Mouse (Mus musculus) heart, embryonic 14.5 days (tissue): ENCODE data around the gene Tub. TPM values are rescaled to one million over a fixed set of nuclear protein-coding genes. Genes with fewer than 3 reads are reported as not detected.
A peak's percentile ranks its signal among the peaks of the same experiment; 100 is the strongest.

Experiments
- ATAC-seq: fragments of 200-750 bp; cut with Nextera tagmentation; 2 replicates; pipeline ENCODE4 v1.8.0; 2017; ENCODE audit warnings: low read depth, moderate TSS enrichment; ENCODE audit not compliant: insufficient number of reproducible peaks, insufficient read depth, low FRiP score
- H3K27ac ChIP-seq, 2 experiments: fragments of 200-500 bp in 1 of 2; fragments of 300-500 bp in 1 of 2; sonication (generic) in 1 of 2; replicated peaks in 1 of 2; 2 replicates each; pipeline ENCODE4 v1.5.1; 2012 to 2014; ENCODE audit warnings: low read depth in 2 of 2, low read length in 2 of 2, control low read depth in 1 of 2, mild to moderate bottlenecking in 1 of 2, mixed read lengths in 1 of 2; ENCODE audit not compliant: control insufficient read depth in 1 of 2, insufficient read depth in 1 of 2
- H3K27me3 ChIP-seq: fragments of 300-500 bp; sonication (generic); 2 replicates; pipeline ENCODE4 v1.6.1; 2014; ENCODE audit warnings: mild to moderate bottlenecking, low read length, control low read depth; ENCODE audit not compliant: control insufficient read depth, insufficient read depth
- H3K36me3 ChIP-seq: fragments of 300-500 bp; sonication (generic); 2 replicates; pipeline ENCODE4 v1.6.1; 2014; ENCODE audit warnings: mild to moderate bottlenecking, control low read depth, low read length, mixed read lengths; ENCODE audit not compliant: control insufficient read depth, insufficient read depth
- H3K4me1 ChIP-seq, 2 experiments: fragments of 200-500 bp in 1 of 2; fragments of 300-500 bp in 1 of 2; sonication (generic) in 1 of 2; 2 replicates each; pipeline ENCODE4 v1.6.1; 2012 to 2014; ENCODE audit warnings: low read length in 2 of 2, control low read depth in 1 of 2, mixed read lengths in 1 of 2; ENCODE audit not compliant: control insufficient read depth in 2 of 2, insufficient read depth in 2 of 2
- H3K4me2 ChIP-seq: fragments of 300-500 bp; sonication (generic); 2 replicates; pipeline ENCODE4 v1.6.1; 2014; ENCODE audit warnings: mild to moderate bottlenecking, low read length
- H3K4me3 ChIP-seq, 2 experiments: fragments of 200-500 bp in 1 of 2; fragments of 300-500 bp in 1 of 2; sonication (generic) in 1 of 2; 2 replicates each; pipeline ENCODE4 v1.5.1; 2012 to 2014; ENCODE audit warnings: low read length in 2 of 2, mild to moderate bottlenecking in 2 of 2, control low read depth in 1 of 2, low read depth in 1 of 2, moderate library complexity in 1 of 2; ENCODE audit not compliant: control insufficient read depth in 1 of 2, insufficient read depth in 1 of 2
- H3K9ac ChIP-seq: fragments of 300-500 bp; sonication (generic); 2 replicates; pipeline ENCODE4 v1.6.1; 2014; ENCODE audit warnings: mild to moderate bottlenecking, low read length
- H3K9me3 ChIP-seq: fragments of 300-500 bp; sonication (generic); 2 replicates; pipeline ENCODE4 v1.6.1; 2016; ENCODE audit warnings: low read length, control low read depth; ENCODE audit not compliant: control insufficient read depth
- WGBS: fragments of 180-500 bp; shearing (Covaris S2); extraction: QIAGEN DNeasy Blood & Tissue Kit; methylation state at CpG from one replicate; pipeline ENCODE4 v1.1.7; 2014; 5-methylcytosine and 5-hydroxymethylcytosine counted together
- polyA plus RNA-seq: library from polyadenylated mRNA; unstranded; fragments of >200 nt; fragmentation: Nextera tagmentation; extraction: Ambion mirVana; gene quantifications from 2 replicates; pipeline ENCODE4 v1.2.1, GENCODE M21; 2014

The Tub gene
- polyA plus RNA-seq, 1 experiment from 2014 or later = 0.74 TPM

DNA sequence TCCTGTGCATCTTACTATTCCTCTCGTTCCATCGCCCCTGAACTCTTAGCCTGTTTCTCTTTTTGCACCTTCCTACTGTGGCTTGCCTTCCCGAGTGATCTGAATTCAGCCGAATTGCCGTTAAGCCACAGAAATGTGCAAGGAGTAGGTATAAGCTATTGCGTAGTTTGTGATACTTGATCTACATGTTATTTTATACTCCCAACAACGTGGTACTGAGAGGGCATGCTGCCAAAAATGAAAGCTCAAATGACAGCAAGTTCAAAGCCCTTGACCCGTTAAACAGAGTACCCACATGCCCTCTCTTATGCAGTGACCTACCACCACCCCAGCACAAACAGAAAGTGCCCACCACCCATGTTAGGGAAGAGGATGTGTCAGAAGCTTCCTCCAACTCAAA is 15.3 kb upstream of the Tub start:
- Histone ChIP-seq H3K36me3 (peaks cover 36% of the 10 kb centered on the region), H3K9me3 (no peaks in the 10 kb centered on the region), H3K27me3 (no peaks in the 10 kb centered on the region), H3K4me1 (peaks cover 6 to 11% of the 10 kb centered on the region in 2 experiments), H3K9ac (peak overlapping the region; percentile 96), H3K27ac (peak overlapping the region in 1 of 2 experiments; percentile 75; a peak in 2 of 4 replicates), H3K4me2 (peak overlapping the region; percentile 88), H3K4me3 (peak overlapping the region; percentile 97 to 99)
- 4% methylated on average over 8 of the region's 8 CpGs for WGBS
- no peak for ATAC-seq

- Histone ChIP-seq H3K27ac (no peak overlapping the region), H3K4me2 (peak overlapping the region; percentile 88), H3K9ac (peak overlapping the region; percentile 96), H3K4me3 (peak overlapping the region; percentile 97 to 99), H3K9me3 (no peaks in the 10 kb centered on the region), H3K4me1 (peaks cover 6 to 11% of the 10 kb centered on the region in 2 experiments), H3K36me3 (peaks cover 42% of the 10 kb centered on the region), H3K27me3 (no peaks in the 10 kb centered on the region)
- ATAC-seq = no peak
- 77% methylated on average over 7 of the region's 7 CpGs for WGBS
Observed at GRCm38 (mm10) chr7:108935411-108935810, 14.7 kb upstream of the Tub start.

- Histone ChIP-seq H3K9me3 (no peaks in the 10 kb centered on the region), H3K36me3 (peaks cover 54% of the 10 kb centered on the region), H3K4me1 (peaks cover 6 to 11% of the 10 kb centered on the region in 2 experiments), H3K9ac (no peak overlapping the region), H3K27me3 (no peaks in the 10 kb centered on the region), H3K4me2 (no peak overlapping the region), H3K27ac (no peak overlapping the region), H3K4me3 (no peak overlapping the region)
- WGBS = 92% methylated on average over 4 of the region's 4 CpGs
- ATAC-seq = no peak
Observed at GRCm38 (mm10) chr7:108936591-108936990, 13.5 kb upstream of the Tub start.

GRCm38 (mm10) chr7:108941466-108941865 is 8.7 kb upstream of the Tub start:
- no peaks in the 10 kb centered on the region for H3K4me1 ChIP-seq
- no peak overlapping the region for H3K27ac ChIP-seq
- H3K9ac ChIP-seq = no peak overlapping the region
- H3K4me2 ChIP-seq = no peak overlapping the region
- no peaks in the 10 kb centered on the region for H3K27me3 ChIP-seq
- H3K36me3 ChIP-seq = peaks cover 93% of the 10 kb centered on the region
- no peak for ATAC-seq
- 93% methylated on average over 9 of the region's 9 CpGs for WGBS
- no peaks in the 10 kb centered on the region for H3K9me3 ChIP-seq
- no peak overlapping the region for H3K4me3 ChIP-seq

GRCm38 (mm10) chr7:108944002-108944401 is 6.1 kb upstream of the Tub start:
- no peak overlapping the region for H3K4me2 ChIP-seq
- H3K27me3 ChIP-seq = no peaks in the 10 kb centered on the region; the same call in 1 of the 2 replicates
- peaks cover 68% of the 10 kb centered on the region for H3K36me3 ChIP-seq
- H3K9ac ChIP-seq = no peak overlapping the region
- no peak overlapping the region for H3K27ac ChIP-seq
- H3K4me3 ChIP-seq = no peak overlapping the region
- ATAC-seq = no peak
- no peaks in the 10 kb centered on the region for H3K9me3 ChIP-seq
- WGBS = 11% methylated on average over 2 of the region's 2 CpGs
- H3K4me1 ChIP-seq = no peaks in the 10 kb centered on the region

GRCm38 (mm10) chr7:108948611-108949010 is 1.5 kb upstream of the Tub start:
- Histone ChIP-seq H3K4me1 (peaks cover 10 to 11% of the 10 kb centered on the region in 2 experiments; a peak in 3 of 4 replicates), H3K27me3 (peaks cover 42% of the 10 kb centered on the region), H3K9me3 (no peaks in the 10 kb centered on the region), H3K4me2 (no peak overlapping the region), H3K9ac (no peak overlapping the region), H3K27ac (no peak overlapping the region), H3K4me3 (no peak overlapping the region), H3K36me3 (peaks cover 23% of the 10 kb centered on the region)
- no peak for ATAC-seq

DNA sequence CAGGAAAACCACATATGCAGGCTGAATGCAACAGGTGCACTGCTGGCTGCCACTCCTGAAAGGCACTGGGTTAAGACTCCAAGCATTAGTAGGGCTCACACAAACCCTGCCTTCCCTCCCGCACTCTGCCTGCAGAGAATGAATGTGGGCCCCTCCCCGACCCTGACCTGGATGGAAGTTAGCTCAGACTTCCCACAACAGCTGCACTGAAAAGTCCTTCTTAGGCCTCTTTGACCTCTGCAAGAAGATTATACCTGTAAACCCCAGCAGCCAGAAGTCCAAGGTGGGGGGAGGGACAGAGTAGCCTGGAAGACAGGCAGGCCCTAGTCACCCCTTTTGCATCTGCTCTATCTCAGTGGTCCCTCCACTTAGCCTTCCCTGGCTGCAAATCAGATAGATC is 837 bp upstream of the Tub start:
- Histone ChIP-seq H3K27me3 (peaks cover 42% of the 10 kb centered on the region), H3K27ac (no peak overlapping the region), H3K9ac (no peak overlapping the region), H3K4me1 (peaks cover 10 to 11% of the 10 kb centered on the region in 2 experiments; a peak in 3 of 4 replicates), H3K9me3 (no peaks in the 10 kb centered on the region), H3K4me3 (no peak overlapping the region), H3K36me3 (peaks cover 16% of the 10 kb centered on the region), H3K4me2 (no peak overlapping the region)
- 40% methylated on average over 2 of the region's 2 CpGs for WGBS
- ATAC-seq = no peak

- H3K4me2 ChIP-seq = peak overlapping the region; percentile 76
- peak overlapping the region; percentile 42 to 45 for H3K4me3 ChIP-seq
- peaks cover 42% of the 10 kb centered on the region for H3K27me3 ChIP-seq
- no peaks in the 10 kb centered on the region for H3K9me3 ChIP-seq
- H3K9ac ChIP-seq = peak overlapping the region; percentile 10; the same call in 1 of the 2 replicates
- ATAC-seq = no peak
- 2% methylated on average over 52 of the region's 52 CpGs for WGBS
- peaks cover 10 to 11% of the 10 kb centered on the region in 2 experiments; a peak in 3 of 4 replicates for H3K4me1 ChIP-seq
- H3K36me3 ChIP-seq = peaks cover under 1% of the 10 kb centered on the region; the same call in 1 of the 2 replicates
- H3K27ac ChIP-seq = no peak overlapping the region
Observed at GRCm38 (mm10) chr7:108950762-108951331, 709 bp downstream of the Tub start.
